Mouse (Mus musculus): ENCODE results near the gene Snrpa1.

- TF ChIP-seq FLI1 (IDR thresholded peaks at IDR 0.05; ENCODE audit: low read length) (no peak), GATA1 (IDR thresholded peaks at IDR 0.05; ENCODE audit: borderline replicate concordance, low read length) (no peak)
These were observed 48.4 kb downstream of the Snrpa1 start for GRCm38 (mm10) chr7:66107206-66107605.
